Mouse (Mus musculus) A20 (cell line): ENCODE data around the gene Fbxl19.

Source experiments
- DNase-seq: peaks from one replicate; pipeline ENCODE4 v3.0.0-alpha.2; 2011; ENCODE audit warnings: low read depth, low spot score

The Fbxl19 gene

DNA sequence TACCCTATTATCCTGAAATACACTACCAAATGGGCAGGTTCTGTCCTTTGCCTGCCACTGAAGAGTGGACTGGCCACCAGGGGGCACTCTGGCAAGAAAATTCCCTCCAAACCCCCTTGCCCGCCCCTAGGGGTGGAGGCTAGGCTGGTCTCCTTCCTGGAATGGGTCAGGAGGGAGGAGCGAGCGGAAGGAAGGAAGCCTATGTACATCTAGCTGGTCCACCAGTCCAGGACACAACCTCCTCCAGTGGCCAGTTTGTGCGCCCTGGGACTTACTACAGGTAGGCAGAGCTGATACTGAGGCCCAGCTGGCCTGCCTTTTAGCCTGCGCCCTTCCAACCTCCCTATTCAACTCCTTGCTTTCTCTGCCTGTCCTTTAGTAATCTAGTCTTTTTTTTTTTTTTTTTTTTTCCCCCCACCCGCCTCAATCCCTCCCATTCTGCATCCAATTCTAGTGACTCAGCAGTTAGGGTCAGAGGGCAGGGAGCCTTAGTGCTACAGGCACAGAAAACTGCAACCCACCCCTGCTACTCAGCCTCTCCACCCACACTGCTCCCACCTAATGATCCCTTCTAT is 56.2 kb downstream of the Fbxl19 start, which contains the start of gene Hsd3b7:
Gene Hsd3b7 (plus strand): TSS at position 170 of the 575 bp plus-strand sequence.
- peak; percentile 60 for DNase-seq

DNA sequence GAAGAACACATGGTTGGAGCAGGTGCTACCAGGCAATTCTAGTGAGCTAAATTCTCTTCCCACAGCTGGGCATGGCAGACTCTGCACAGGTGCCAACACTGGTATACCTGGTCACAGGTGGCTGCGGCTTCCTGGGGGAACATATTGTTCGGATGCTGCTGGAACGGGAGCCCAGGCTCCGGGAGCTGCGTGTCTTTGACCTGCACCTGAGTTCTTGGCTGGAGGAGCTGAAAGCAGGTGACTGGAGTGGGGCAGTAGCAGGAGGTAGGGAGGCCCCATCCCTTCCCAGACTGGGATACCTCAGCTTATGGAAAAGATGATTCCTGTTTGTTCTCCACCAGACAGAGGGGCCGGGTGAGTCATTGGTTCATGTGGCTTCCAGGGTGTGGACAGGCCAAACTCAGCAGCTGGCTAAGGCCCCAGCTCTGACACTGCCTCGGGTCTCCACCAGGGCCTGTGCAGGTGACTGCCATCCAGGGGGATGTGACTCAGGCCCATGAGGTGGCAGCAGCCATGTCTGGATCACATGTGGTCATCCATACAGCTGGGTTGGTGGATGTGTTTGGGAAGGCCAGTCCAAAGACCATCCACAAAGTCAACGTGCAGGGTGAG is 56.8 kb downstream of the Fbxl19 start:
- no peak for DNase-seq

DNA sequence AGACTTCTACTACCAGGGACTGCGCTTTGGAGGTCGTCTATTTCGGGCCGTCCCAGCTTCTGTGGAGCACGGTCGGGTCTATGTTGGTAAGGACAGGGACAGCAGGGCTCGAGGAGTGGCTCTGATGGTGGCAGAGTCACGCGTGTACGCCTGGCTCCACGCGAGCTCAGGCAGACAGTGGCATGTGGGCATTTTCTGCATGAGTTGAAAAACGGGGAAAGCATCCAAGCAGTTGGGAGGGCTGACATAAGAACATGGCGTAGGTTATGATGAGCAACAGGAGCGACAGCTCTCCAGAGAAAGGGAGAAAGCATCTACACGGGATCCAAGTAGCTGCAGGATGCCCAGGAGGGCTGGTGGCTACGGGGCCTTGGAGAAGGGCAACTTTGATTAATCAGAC is 58.0 kb downstream of the Fbxl19 start:
- no peak for DNase-seq

DNA sequence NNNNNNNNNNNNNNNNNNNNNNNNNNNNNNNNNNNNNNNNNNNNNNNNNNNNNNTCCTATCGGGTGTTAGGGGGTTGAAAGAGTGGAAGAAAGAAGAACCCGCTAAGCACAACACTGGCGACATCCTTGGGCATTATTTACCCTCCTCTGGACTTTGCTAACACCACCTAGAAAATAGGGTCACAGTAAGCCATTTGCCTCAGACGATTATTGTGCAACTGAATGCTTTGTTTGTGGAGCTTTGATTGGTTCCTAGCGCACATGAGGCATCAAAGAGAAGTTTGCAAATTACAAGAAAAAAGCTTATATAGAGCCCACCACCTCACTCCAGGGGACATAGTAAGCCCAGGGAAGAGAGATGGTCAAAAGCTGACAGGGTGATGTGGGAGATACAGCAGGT is 64.5 kb downstream of the Fbxl19 start:
- DNase-seq: no peak

DNA sequence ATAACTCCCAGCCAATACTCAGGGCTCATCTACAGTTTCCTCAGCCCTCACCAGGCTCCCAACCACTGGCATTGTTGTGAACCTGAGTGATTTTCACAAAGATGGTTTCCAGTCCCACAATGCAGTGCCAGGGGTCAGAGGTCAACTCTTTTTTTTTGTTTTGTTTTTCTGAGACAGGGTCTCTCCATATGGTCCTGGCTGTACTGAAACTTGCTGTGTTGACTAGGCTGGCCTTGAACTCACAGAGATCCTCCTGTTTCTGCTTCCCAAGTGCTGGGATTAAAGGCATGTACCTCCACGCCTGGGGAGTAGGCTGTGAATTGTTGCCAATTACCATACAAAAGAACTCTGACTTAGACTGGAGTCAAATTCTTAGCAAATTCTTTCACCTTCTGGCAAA is 65.5 kb downstream of the Fbxl19 start:
- no peak for DNase-seq

DNA sequence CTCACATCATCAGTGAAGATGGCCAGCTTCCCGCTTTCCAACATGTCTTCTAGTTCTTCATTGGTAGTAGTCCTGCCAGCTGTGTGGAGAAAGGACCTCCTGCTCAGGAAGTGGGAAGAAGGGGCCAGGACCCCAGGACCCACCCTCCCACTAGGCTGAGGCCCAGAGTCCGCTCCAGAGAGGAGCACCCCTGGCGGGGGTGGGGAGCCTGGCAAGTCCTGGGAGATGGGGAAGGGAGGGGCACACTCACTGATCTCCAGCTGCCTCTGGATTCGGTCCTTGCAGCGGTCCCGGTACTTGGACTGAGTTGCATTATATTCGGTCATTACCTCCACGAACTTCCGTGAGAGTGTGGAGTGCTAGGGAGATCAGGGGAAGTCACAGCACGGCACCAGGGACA is 66.3 kb downstream of the Fbxl19 start:
- no peak for DNase-seq

DNA sequence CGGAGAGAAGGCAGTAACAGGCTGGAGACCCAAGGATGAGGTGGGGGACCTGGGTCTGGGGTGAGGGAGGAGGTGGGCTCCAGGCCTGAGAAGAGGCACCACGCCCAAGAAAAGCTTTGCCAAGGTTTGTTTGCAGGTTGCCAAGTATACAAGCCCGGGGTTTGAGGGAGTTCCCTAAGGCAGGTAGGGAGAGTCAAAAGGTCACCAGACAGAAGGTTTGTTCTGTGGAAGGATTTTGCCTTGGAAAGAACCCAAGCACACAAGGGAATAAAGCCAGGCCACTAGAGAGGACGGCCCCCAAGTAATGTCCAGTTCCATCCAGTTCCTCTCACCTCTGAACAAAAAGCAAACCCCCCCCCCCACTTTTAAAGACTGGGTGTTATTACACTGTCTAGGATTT is 66.9 kb downstream of the Fbxl19 start:
- DNase-seq: no peak

DNA sequence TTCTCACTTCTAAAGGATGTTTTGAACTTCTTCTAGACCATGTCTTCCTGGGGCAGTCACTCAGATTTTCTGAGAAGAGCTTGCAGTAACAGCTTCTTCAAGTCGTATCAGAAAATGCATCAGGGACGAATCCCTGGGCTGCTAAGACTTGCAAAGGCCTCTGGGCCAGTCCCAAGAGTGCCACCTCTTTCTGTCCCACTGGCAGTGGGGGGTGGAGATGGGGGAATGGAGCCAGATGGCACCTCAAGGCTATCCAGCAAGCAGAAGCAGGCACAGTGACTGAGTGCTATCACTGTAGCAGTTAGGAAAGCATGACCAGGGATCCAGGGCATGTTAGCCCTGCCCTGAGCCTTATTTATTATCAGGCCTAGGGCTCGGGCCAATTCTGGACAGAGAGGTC is 67.9 kb downstream of the Fbxl19 start:
- DNase-seq: no peak

DNA sequence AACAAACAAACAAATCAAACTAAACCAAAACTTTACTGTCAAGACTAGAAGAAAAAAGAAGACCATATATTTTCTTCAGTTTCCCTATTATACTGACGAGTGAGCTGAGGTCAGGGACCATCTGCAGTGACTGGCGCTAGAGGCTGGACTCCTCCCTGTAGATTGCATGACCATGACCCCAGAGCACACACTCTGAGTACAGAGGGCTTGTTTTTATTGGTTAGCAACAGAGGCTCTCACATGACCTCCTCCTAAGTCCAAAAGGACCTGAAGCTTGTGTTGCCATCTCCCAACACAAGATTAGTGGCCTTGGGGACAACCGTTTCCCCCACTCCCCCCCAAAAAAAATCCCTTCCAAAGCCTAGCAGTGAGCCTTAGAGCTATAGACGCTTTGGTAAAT is 69.5 kb downstream of the Fbxl19 start:
- DNase-seq: no peak

DNA sequence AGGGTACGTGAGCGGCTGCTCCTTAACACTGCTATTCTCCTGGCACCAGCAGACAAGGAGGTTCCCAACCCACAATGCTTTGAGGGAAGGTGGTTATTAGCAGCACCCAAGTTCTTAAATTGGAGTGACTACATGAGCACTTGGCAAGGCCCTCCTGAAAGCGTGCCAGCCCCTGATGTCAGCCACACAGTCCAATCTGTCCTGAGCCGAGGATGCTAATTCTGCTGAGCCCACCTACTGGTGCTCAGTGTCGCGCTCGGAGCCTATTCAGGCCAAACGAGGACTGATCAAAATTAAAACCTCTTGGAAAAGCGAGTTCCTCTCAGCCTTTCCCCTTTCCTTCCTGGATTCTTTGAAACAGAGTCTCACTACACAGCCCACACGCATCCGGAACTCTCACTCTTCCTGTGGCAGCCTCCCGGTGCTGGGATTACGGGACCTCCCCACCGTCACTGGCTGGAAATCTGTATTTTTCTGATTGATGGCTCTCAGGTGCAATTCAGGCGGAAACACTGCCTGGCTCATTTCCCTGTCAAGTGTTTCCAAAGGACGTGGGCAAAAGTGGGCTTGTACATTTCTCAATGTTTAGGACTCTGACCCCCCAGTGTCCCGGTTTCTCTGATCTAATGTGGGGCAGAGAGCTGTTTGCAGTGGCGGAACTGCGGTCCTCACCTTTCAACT is 70.0 kb downstream of the Fbxl19 start:
- DNase-seq: no peak

DNA sequence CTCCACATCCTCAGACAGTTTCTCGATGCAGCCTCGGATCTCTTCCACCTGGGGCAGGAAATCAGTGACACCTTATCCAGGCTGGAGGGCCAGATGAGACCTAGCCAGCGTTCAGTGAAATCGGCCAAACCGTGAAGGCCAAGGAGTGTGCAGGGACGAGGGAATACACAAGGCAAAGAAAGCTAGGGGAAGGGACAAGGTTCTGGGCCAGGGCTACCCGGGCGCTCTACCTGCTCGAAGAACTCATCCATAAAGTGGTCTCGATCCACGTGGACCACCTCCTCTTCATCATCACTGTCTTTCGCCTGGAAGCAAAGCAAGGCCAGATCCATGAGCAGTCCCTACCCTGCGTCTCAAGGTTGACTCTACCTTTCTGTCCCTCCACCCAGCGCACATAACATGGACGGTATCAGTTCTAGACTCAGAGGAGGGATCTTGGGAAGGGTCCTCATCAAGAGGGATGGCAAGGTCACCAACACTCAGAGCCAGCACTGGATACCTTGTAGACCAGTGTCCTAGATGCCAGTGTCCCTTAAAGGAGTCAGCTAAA is 70.8 kb downstream of the Fbxl19 start:
- no peak for DNase-seq

DNA sequence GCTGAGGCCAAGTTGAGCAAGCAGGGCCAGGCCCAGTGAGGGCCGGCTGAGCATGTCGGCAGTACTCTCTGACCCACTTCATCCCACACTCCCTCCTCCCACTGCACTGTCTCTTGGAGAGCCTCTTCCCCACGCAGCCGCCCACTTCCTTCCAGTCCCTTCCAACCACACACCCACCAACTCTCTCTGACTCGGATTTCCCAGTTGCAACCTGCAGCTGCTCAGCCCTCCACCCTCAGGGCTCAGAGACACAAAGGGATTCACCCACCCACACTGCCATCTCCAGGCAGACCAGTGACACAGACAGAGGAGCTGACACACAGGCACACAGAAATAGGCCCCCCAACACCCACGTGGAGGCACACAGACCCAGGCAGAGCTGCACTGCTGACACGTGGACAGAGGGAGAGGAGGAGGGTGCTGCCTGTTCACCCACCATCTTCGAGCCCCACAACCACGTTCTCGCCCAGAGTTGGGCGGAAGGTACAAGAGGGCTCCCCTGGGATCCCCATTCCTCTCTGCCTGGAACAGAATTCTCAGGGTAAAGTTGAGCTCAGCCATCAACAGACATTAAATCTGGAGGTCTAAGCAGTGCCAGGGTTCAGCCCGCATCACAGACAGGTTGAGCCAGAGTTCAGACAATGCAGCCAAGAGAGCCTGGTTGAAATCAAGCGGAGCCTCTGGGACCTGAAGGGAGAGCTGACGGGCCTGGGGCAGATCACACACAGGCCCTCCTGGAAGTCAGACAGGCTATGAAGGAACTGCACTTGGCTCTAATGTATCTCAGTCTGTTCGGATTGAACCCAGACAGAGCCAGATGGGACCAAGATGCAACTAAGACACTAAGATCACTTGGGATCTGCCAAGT is 71.8 kb downstream of the Fbxl19 start:
- DNase-seq: no peak

DNA sequence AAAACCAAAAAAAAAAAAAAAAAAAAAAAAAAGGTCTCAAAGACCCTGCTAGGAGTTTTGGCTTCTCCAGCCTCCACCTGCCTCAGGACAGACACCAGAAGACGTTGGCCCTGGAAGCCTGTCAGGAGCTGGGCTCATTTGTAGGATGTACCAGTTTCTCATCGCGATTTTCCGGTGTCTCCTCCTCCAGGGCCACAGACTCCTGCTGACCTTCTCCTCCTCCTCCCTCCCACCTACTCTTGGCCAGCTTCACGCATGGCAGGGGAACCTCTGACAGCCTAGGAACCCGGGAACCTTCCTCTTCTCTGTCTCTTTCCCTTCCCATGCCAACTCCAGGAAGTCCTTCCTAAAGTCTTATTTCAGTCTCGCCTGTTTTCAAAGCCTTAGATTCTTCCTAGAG is 72.7 kb downstream of the Fbxl19 start:
- DNase-seq: no peak

DNA sequence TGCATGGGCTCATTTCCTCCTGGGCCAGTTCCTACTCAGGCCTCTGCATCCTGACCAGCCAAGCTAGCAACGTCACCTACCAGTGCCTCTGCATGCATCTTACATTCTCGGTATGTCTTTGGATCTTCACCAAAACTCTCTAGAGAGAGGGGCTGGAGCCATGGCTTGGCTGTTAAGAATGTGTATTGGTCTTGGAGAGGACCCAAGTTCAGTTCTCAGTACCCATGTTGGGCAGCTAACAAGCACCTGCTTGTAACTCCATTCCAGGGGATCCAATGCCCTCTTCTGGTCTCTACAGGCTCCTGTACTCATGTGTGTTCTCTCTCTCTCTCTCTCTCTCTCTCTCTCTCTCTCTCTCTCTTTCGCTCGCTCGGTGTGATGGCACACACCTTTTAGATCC is 73.4 kb downstream of the Fbxl19 start:
- DNase-seq: no peak
